Mouse (Mus musculus) R1 (cell line): ENCODE results near the gene Samhd1.

ENCODE experiments used
- DNase-seq: peaks from one replicate; pipeline ENCODE4 v3.0.0-alpha.2; 2018; ENCODE audit warnings: low read depth, low spot score

Gene Samhd1

GRCm38 (mm10) chr2:157054297-157054696 lies 80.8 kb downstream of the Samhd1 start:
- no peak for DNase-seq

- DNase-seq = peak; percentile 59
Observed at GRCm38 (mm10) chr2:157053787-157054186, 81.3 kb downstream of the Samhd1 start.

GRCm38 (mm10) chr2:157053124-157053523 lies 81.9 kb downstream of the Samhd1 start:
- no peak for DNase-seq

GRCm38 (mm10) chr2:157052448-157052847 lies 82.6 kb downstream of the Samhd1 start:
- DNase-seq = no peak

GRCm38 (mm10) chr2:157049831-157050243 lies 85.2 kb downstream of the Samhd1 start:
- peak; percentile 52 for DNase-seq

- no peak for DNase-seq
Observed at GRCm38 (mm10) chr2:157048395-157049181, 86.5 kb downstream of the Samhd1 start.
